Mouse (Mus musculus) mouse trophoblast stem cell (cell line): ENCODE measurements around the gene Gm36210.

ENCODE experiments used
- in situ Hi-C, 2 experiments: fragments of 300-500 bp; cut with MseI, MboI; formaldehyde crosslinking; loops; 2 replicates in 1 of 2; 3 replicates in 1 of 2; pipeline ENCODE4 v1.15.1; 2025

Gm36210 gene

DNA sequence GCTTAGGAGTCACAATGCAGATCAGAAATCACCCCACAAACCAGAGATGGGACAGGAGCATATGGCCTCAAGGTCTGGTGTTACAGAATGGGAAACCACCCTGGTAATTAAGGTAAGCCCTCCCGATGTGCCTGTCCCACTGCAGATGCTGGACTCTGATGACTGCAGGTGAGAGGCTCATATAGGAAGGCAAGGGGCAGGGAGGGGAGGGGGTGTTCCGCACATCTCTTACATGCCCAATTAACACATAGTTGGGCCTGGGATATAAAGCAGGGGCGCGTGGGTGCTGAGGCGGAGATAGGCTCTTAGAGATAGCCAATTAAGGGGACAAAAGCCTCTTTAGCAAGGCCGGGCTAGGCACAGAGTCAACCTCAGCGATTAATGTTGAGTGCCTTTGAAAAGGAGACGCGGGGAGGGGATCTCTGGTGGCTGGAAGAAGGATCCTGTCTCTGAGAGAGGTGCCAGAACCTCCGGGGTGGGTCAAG is at the start of gene Gm36210:
Gene Gm36210 (minus strand): TSS at position 51 of the 485 bp plus-strand sequence.
- in situ Hi-C loops = no loop called here

DNA sequence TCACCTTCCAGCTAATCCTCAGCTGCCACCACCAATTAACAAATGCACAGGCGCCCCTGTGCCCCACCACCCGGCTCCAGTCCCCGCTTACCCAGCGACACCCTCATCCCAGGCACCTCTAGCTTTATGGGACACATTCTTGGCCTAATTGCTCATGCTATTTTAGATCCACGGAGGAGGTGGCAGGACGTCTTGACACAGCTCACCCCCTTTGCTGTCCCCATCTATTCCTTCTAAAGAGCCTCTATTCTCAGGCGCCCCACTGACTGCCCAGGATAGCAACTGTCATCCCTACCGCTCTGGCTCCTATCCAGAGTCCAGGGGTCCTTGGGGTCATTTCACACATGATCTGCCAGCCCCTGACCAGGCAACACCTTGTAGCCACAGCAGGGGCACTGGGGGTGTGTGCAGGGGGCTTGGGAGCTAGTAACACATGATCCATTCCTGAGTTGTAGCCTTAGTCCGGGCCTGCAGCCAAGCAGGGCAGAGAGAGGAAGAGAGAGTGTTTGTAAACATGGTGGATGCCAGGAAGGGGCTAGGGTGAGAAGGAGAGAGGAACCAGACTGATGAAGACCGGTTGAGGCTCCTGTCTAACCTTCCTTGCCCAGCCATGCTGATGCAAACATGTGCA is 47.6 kb upstream of the Gm36210 start:
- in situ Hi-C loops = no loop called here

DNA sequence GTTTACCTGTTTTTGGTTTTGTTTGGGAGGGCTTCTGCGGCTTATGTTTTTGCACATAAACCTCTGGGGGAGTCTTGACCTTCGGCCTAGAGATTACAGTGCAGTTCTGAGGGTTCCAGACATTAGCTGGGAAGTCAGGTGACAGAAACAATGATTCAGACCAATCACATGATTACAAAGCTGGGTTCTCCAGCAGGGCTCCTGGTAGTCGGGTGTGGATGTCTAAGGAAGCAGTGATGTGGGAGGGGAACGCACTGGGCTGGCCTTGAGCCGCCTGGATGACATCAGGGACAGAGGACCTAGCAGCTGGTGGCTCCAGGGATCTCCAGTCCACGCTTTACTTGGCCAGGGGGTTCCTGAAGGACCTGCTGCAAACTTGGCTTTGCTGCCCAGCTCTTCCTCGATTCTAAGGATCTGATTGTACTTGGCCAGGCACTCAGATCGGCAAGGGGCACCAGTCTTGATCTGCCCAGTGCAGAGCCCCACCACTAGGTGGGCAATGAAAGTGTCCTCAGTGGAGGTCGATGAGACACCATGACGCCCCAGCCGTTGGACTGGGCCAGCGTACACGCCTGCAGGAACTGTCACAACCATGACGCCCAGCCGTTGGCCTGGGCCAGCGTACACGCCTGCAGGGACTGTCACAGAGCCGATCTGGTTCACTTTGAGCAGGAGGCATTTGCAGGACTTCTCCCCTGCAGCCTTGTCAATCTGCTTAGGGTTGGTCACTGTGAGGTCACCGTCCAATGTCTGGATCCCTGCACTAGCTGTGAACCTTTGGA is 44.4 kb upstream of the Gm36210 start:
- in situ Hi-C loops = no loop called here

DNA sequence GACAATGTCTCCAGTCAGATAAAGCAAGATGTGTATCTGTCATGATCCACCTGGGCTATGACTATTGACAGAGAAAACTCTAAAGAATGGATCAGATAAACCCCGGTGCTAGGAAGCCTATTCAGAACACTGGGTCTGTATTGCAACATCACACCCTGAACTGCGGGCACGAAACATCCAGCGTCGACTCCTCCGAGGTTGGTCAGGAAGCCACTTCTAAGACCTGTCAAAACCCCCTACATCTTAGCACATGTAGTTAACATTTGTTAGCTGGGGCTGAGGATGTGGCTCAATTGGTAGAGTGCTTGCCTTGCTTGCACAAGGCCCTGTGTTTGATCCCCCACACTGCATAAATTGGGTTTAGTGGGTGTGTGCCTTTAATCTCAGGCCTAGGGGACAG is 42.1 kb upstream of the Gm36210 start:
- in situ Hi-C loops = loop anchor here in 1 of 2 experiments (10.0 kb wide), 1 partner anchor 96 kb away; no protein-coding TSS in a partner anchor

DNA sequence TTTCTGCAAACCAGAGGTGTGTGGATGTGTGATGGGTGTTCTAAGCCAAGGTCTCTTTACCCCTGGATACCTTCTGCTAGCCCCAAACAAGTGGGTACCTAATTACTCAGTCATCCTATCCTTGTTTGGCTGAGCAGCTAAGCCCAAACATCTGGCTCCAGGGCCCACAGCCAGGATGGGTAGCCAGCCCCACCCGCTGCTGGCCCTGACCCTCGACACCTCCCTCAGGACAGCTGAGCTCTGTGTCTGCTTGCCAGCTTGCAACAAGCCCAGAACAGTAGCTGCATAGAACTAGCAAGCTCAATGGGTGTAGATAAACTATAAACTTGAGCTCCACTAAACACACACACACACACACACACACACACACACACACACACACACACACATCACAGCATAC is 41.5 kb upstream of the Gm36210 start:
- in situ Hi-C loops = loop anchor here in 1 of 2 experiments (10.0 kb wide), 1 partner anchor 97 kb away; no protein-coding TSS in a partner anchor

DNA sequence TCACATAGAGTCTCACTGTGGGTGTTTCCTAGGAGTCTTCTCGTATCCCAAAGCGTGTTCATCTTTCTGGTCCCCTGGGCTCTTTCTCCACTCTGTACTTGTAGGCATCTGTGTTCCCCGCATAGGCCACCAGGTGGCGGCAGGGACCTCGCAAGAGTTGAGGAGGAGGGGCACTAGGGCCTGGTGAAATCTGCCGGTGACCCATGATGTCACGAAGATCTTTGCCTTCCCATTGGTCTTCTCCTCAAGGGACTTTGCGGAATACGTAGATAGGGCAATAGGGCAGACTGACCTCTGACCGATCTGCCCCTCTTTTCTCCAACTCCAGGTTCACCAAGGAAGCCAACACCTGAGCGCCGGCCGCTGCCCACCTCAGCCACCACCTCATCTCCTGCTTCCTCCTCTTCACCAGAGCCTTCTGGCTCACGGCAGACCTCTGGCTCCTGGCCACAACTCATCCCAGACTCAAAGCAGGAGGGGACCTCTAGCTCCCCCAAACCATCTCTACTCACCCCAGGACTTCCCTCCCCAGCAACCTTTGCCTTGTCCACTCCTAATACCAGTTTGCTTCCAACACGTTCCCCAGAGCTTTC is 37.0 kb upstream of the Gm36210 start:
- in situ Hi-C loops = loop anchor here (5.0 to 10.0 kb wide), 2 partner anchors 101 to 104 kb away; no protein-coding TSS in a partner anchor

DNA sequence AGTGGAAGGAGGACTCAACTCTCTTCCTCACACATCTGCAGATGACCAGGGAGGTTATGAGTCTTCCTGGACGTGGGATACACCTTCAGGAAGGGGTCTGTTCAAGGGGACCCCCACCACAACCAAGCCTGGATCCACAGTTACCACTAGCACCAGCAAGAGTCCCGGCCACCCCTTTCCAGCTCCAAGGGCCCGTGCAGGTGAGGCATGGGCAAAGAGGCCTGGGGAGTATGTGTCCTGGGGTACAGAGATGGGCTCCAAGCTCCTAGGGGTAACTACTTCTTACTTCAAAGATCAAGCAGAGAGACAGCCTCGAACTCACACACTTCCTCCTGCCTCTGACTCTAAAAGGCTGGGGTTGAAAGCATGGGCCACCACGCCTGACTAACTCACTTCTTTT is 36.4 kb upstream of the Gm36210 start:
- in situ Hi-C loops = loop anchor here (5.0 to 10.0 kb wide), 2 partner anchors 102 to 105 kb away; no protein-coding TSS in a partner anchor

DNA sequence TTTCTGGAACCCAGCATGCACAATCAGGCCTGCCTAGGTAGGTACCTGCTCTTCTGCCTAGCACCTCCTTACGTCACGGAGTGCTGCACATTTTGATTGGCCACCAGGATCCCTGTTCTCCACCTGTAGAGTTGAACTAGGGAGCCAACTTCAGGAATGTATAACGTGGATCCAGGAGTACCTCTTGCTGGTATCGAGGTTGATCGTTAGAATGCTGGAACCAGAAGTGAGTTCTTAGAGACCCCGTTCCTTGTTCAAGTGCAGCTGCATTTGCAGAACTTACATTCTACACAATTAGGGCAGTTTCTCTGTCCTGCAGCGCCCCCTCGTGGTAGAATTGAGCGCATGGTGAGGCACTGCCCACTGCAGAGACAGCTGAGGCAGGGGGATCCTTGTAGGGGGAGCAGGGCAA is 33.8 kb upstream of the Gm36210 start:
- in situ Hi-C loops = loop anchor here (5.0 to 10.0 kb wide), 2 partner anchors 105 to 107 kb away; no protein-coding TSS in a partner anchor

DNA sequence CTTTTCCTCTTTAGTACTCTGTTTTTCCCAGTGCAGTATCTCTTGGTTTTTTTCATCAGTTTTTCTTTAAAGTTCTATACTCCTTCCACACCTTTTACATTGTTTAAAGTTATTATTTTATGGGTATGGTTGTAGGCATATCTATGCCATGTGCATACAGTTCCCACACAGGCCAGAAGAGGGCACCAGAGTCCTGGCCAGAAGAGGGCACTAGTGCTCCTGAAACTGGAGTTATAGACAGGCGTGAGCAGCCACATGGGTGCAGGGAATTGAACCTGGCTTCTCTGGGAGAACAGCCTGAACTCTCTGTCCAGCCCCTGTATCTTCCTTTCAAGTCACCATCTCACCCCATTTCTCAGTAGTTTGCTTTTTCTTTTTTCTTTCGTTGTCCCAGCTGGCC is 32.1 kb upstream of the Gm36210 start:
- in situ Hi-C loops = no loop called here

DNA sequence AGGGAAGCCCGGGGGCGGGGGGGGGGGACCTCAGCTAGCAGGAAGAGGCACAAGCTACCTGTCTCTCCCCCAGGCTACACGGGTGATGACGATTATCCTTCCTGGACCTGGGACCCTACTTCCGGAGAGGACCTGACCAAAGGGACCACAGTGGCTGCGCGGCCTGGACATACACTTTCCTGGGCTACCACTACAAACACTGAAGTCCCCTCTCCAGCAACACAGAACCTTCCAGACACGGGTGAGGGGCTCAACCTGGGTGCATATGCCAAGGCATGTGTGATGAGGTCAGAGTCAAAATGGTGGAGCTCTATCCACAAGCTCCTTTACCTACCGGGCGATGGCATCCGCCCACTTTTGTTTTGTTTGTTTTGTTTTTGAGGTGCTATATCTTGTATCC is 31.1 kb upstream of the Gm36210 start:
- in situ Hi-C loops = no loop called here

DNA sequence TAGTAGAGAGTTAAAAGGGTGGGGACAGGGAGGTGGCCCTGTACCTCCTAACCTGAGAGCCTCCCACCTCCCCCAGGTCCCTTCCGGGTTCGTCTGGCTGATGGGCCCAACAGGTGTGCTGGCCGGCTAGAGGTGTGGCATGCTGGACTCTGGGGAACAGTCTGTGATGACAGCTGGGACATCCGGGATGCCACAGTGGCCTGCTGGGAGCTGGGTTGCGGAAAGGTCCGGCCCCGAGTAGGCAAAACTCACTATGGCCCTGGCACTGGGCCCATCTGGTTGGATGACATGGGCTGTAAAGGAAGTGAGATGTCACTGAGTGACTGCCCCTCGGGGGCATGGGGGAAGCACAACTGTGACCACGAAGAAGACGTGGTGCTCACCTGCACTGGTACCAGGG is 30.5 kb upstream of the Gm36210 start:
- in situ Hi-C loops = no loop called here

DNA sequence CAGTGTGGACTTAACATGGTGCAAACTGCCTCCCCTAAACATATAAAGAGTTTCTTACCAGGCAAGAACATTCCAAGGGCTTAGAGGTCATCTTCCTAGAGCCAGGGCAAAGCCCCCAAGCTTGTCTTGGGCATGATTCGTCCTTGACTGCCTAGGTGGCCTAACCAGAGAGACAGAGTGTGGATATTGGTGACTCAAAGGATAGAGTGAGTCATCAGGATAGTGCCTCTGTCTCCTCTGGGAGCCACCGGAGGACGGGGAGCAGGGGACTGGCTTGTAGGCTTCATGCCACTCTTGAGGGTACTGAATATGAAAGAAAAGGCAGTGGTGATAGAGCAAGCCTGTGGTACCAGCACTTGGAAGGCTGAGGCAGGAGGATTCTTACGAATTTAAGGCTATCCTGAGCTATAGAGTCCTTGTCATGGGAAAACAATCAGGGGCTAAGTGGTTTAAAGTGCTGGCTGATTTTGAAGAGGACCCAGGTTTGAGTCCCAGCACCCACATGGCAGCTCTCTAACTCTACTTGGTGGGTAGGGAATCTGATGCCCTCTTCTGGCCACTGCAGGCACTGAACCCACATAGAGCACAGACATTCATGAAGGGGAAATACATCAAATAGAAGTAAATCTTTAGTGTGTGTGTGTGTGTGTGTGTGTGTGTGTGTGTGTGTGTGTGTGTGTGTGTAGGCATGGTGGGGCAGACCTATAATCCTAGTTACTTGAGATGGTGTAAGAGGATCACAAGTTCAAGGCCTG is 28.0 kb upstream of the Gm36210 start:
- in situ Hi-C loops = no loop called here

DNA sequence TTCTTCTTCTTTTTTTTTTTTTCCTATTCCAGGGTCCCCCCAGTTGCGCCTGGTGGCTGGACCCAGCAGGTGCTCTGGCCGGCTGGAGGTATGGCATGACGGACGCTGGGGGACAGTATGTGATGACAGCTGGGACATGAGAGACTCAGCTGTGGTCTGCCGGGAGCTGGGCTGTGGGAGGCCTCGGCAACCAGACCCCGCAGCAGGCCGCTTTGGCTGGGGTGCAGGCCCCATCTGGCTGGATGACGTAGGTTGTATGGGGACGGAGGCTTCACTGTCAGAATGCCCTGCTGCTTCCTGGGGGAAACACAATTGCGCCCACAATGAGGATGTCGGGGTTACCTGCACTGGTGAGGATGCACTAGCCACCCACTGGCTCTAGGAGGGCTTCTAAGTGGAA is 26.8 kb upstream of the Gm36210 start:
- in situ Hi-C loops = no loop called here

DNA sequence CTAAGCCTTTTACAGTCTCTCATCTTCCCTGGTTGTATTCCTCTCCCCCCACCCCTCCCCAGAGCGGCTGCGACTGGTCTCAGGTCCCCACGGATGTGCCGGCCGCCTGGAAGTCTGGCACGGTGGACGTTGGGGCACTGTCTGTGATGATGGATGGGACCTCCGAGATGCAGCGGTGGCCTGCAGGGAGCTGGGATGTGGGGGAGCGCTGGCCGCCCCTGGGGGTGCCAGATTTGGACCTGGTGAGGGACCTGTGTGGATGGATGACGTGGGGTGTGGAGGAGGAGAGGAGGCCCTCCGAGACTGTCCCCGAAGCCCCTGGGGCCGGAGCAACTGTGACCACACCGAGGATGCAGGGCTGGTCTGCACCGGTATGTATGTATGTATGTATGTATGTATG is 22.0 kb upstream of the Gm36210 start:
- in situ Hi-C loops = no loop called here

DNA sequence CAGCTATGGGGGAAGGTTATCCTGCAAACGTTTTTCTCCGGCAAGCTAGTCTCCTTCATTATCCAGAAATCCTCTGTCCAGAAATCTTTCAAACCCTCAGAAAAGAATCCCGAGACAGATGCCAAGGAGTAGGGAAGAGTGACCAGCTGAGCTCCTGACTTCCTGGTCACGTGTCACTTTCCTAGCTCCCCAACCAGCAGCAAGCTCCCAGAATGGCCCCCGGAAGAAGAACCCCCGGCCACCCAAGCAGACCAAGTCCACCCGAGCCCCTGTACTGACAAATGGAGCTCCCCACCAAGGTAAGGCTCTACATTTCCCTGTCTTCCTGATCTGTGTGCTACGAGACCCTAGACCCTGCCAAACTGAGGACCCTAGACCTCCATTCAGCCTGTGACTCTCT is 21.4 kb upstream of the Gm36210 start:
- in situ Hi-C loops = no loop called here

DNA sequence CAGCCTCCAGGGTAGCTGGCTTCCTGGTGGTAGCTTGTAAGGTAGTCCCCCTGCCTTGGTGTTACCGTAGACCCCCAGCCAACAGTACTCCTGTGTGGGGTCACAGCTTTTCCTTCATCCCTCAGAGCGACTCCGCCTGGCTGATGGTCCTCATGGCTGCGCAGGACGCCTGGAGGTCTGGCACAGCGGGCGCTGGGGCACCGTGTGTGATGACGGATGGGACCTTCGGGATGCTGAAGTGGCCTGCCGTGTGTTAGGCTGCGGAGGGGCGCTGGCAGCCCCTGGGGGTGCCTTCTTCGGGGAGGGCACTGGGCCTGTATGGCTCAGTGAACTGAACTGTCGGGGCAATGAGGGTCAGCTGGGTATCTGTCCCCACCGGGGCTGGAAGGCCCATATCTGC is 20.5 kb upstream of the Gm36210 start:
- in situ Hi-C loops = no loop called here

DNA sequence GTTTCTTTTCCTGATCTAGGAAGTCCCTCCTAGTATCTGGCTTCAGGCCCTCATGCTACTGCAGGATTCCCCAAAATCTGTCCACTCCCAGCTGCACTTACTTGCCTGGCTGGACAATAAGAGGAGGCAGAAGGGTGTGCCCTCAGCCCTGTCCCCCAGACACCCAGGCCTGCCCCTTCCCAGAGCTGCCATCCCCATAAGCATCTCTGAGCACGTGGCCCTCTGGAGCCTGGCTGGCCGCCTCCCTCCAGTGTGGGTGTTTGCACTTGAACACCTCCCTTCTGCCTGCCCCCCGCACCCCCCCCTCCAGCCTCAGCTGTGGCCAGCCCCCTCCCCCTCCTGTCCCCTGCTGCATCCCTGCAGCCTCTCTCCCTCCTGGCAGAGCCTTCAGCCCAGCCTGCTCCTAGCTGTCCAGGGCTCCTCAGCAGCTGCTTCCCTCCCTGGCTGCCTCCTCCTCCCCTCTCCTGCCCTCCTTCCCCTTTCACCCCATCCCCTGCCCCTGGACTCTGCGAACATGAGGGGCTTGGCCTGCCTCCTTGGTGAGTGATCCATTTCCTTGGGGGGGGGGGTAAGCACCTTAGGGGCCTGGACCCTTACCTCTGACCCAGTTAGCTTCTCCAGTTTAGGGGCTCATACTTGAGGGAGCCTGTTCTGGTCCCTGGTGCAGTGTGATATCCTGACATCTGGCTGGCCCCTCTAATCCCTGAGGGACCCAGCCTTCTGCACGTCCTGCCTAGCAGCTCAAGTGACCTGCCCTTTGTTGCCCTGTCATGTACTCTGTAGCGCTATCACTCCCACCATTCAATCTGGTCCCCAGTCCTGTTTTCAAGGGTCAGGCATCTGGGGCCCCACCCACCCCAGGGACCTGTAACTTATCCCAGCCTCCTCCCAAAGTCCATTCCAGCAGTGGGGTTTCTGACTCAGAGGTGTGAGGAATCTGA is 19.4 kb upstream of the Gm36210 start, which contains the start of gene Ssc5d:
Gene Ssc5d (plus strand): TSS at position 345 of the 941 bp plus-strand sequence.
- in situ Hi-C loops = no loop called here

DNA sequence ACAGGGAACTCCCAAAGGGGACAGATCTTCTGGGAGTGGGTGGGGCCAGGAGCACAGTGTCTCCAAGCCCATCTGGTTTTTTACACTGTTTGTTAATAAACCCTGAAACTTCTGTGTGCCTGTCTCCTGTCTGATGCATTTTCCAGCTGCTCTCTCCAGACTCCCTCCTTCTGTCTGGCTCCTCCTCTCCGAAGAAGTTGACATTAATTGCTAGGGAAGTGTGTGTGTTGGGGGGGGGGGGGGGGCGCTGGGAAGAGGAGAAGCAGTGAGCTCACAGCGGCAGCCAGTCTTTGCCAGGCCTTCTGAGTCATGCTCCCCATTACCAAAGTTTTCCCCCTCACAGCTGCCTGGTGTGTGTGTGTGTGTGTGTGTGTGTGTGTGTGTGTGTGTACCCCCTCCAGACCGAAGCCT is 18.6 kb upstream of the Gm36210 start:
- in situ Hi-C loops = no loop called here

DNA sequence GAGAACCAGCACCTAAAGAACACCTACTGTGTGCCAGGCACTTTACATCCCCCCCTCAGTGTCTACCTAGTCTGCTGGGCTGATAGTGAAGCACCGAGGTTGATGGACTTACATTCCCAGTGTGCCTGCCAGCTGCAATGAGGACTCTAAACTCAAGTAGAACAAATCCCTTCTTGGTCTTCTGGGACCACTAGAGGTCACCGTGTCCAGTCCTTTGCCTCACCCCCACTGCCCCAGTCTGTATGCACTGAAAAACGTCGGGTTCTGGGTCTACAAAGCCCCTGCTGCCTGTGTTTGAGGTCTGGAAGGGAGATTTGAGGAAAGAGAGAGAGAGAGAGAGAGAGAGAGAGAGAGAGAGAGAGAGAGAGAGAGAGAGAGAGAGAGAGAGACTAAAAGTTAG is 18.2 kb upstream of the Gm36210 start:
- in situ Hi-C loops = no loop called here

DNA sequence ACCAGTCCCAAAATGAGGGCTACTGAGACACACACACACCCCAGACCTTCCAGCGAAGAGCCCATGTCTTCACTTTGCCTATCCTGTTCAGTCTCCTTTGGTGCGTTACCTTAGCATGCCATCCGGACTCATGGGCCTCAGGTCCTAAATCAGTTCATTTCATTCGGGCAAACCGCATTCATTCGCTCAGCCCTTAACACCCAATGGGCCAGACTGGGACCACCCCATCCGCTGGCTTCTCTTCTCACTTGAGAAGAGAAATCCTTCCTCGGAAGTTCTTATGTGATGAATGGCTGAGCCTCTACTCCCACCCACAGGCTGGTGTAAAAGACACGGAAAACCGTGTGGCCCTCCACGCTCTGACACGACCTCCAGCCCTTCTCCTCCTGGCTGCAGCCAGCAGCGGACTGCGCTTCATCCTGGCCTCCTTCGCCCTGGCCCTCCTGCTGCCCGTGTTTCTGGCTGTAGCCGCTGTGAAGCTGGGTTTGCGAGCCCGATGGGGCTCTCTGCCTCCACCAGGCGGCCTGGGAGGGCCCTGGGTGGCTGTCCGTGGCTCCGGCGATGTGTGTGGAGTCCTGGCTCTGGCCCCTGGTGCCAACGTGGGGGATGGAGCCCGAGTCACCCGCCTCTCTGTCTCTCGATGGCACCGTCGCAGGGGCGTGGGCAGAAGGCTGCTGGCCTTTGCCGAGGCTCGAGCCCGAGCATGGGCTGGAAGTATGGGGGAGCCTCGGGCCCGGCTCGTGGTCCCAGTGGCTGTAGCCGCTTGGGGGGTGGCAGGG is 17.5 kb upstream of the Gm36210 start:
- in situ Hi-C loops = no loop called here
